Comparison of ENCODE assay signal across 34 mouse cellular contexts in the genomic region with DNA sequence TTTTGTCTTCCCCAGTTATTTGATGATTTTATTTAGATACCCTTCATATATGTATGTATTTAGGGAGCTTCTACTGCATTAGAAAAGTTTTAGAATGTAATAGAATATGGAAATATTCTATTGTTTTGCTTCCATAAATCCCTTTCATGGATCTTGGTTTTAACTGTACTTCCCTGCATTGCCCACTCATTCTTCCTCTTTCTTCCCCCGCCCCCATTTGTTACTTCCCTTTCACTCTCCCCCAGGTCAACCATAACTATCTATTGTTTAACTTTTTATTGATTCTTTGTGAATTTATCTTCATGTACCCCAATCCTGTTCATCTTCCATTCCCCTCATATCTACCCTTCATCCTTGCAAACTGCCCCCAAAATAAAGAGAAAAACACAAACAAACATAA.
"Had no signal": no experiment of that assay in that cellular context is flagged by ENCODE, and none has a peak within 500 bp of the region (broad histone marks: within the 10 kb centered on the region; RNA-seq: fewer than 3 reads in every experiment).

No protein-coding gene starts in this region.

- H3K27ac ChIP-seq: heart, embryonic 10.5 days; heart, embryonic 13.5 days; heart, embryonic 15.5 days; hindbrain, embryonic 10.5 days; hindbrain, embryonic 12.5 days; hindbrain, embryonic 13.5 days; hindbrain, embryonic 14.5 days; hindbrain, embryonic 15.5 days; hindbrain, postnatal 0 days; intestine, embryonic 15.5 days; kidney, embryonic 15.5 days; kidney, postnatal 0 days; layer of hippocampus, adult 2 months had no signal

- H3K4me1 ChIP-seq: heart, embryonic 10.5 days; heart, embryonic 12.5 days; heart, embryonic 13.5 days; heart, embryonic 15.5 days; hindbrain, embryonic 10.5 days; hindbrain, embryonic 12.5 days; hindbrain, embryonic 13.5 days; hindbrain, embryonic 15.5 days; intestine, embryonic 15.5 days; kidney, embryonic 15.5 days had no signal

- DNase-seq: heart, postnatal 10 days; heart, postnatal 14 days; heart, postnatal 36 days; heart, postnatal 4 days; kidney, adult 11 months; kidney, adult 18-20 months; kidney, adult 2 months; kidney, adult 8-10 months; kidney, adult 9 months; kidney, postnatal 10 days; kidney, postnatal 14 days; kidney, postnatal 25 days; kidney, postnatal 36 days; kidney, postnatal 4 days; layer of hippocampus, adult 9-11 months; layer of hippocampus, postnatal 36 days had no signal

- H3K9me3 ChIP-seq: heart, embryonic 10.5 days; heart, embryonic 12.5 days; heart, embryonic 13.5 days; heart, embryonic 15.5 days; hindbrain, embryonic 10.5 days; hindbrain, embryonic 12.5 days; hindbrain, embryonic 13.5 days; hindbrain, embryonic 15.5 days; intestine, embryonic 15.5 days; kidney, embryonic 15.5 days had no signal

- H3K9ac ChIP-seq: heart, embryonic 12.5 days; heart, embryonic 13.5 days; heart, embryonic 15.5 days; hindbrain, embryonic 12.5 days; hindbrain, embryonic 13.5 days; hindbrain, embryonic 14.5 days; hindbrain, embryonic 15.5 days; intestine, embryonic 15.5 days; kidney, embryonic 15.5 days had no signal

- H3K27me3 ChIP-seq: heart, embryonic 12.5 days; heart, embryonic 13.5 days; heart, embryonic 15.5 days; hindbrain, embryonic 12.5 days; hindbrain, embryonic 13.5 days; hindbrain, embryonic 15.5 days; intestine, embryonic 15.5 days; kidney, embryonic 15.5 days had no signal

- H3K4me3 ChIP-seq: heart, embryonic 10.5 days; heart, embryonic 12.5 days; heart, embryonic 13.5 days; heart, embryonic 15.5 days; hindbrain, embryonic 10.5 days; hindbrain, embryonic 12.5 days; hindbrain, embryonic 13.5 days; hindbrain, embryonic 15.5 days; intestine, embryonic 15.5 days; kidney, embryonic 15.5 days; layer of hippocampus, adult 2 months had no signal

- ATAC-seq: hindbrain, embryonic 16.5 days; hindbrain, postnatal 0 days; inflammation-experienced regulatory T-cells, adult 6 months; intestine, embryonic 15.5 days; intestine, embryonic 16.5 days; intestine, postnatal 0 days had no signal

- H3K36me3 ChIP-seq: heart, embryonic 10.5 days; heart, embryonic 12.5 days; heart, embryonic 13.5 days; heart, embryonic 15.5 days; hindbrain, embryonic 10.5 days; hindbrain, embryonic 12.5 days; hindbrain, embryonic 13.5 days; hindbrain, embryonic 15.5 days; intestine, embryonic 15.5 days; kidney, embryonic 15.5 days had no signal
